Mouse (Mus musculus): Measurements from ENCODE around the gene Gm11077. TPM values are rescaled to one million over a fixed set of nuclear protein-coding genes. Genes with fewer than 3 reads are reported as not detected.

Gene Gm11077
- polyA plus RNA-seq, 1 experiment from 2014 or later = not detected

DNA sequence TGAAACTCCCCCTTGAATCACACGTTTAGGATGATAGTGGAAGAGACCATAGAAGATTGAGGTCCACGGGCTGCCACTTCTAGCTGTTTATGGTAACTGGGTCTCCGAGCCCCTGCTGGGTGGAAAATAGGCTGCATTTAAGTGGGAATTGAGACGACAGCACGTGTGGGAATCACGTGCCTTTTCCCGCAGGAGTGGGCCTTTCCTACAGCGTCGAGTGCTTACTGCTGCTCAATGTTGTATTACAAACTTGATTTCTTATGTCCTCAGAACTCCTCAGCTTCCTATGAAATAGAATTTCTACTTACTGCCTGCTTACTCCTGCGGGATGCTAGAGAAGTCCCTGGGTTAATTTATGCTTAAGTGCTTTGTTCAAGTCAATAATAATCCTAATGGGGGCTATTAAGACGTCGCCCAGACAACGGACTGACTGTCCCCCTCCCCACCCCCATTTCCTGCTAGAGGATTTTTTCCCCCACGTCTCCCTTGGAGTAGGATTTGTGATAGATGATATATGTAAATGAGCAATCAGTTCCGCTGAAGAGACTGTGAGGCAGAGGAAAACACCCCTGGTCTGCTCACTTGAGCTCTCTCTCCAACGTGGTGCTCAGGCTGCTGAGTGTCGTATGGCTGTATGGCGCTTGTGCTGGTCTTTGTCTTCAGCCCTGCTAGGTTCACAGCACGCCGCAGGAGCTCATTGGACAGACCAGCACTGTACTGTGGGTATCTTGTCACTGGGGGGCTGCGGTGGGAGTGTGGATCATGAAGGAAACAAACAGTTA lies 40.0 kb downstream of the Gm11077 start:
- Histone ChIP-seq H3K4me3 (ENCODE audit: low read depth, low read length) (no peak overlapping the region), H3K9ac (ENCODE audit: low read depth, low read length) (no peak overlapping the region), H3K27ac (ENCODE audit: low read length) (no peak overlapping the region), H3K27me3 (ENCODE audit: control insufficient read depth, insufficient read depth, low read depth, low read length) (no peaks in the 10 kb centered on the region), H3K4me2 (ENCODE audit: low read depth, low read length) (no peak overlapping the region), H3K36me3 (ENCODE audit: control insufficient read depth, insufficient read depth) (no peaks in the 10 kb centered on the region), H3K9me3 (replicated peaks; ENCODE audit: control insufficient read depth, low read length) (no peaks in the 10 kb centered on the region), H3K4me1 (ENCODE audit: control insufficient read depth, low read depth, low read length) (no peaks in the 10 kb centered on the region)
- WGBS (ENCODE audit: insufficient replicate concordance) = 66% methylated on average over 21 of the region's 21 CpGs
- no peak for ATAC-seq (ENCODE audit: low read depth)

GRCm38 (mm10) chr6:140776274-140776673 lies 47.2 kb downstream of the Gm11077 start:
- H3K27ac ChIP-seq (ENCODE audit: low read length) = no peak overlapping the region
- no peaks in the 10 kb centered on the region for H3K36me3 ChIP-seq (ENCODE audit: control insufficient read depth, insufficient read depth)
- no peaks in the 10 kb centered on the region for H3K27me3 ChIP-seq (ENCODE audit: control insufficient read depth, insufficient read depth, low read depth, low read length)
- H3K9me3 ChIP-seq (replicated peaks; ENCODE audit: control insufficient read depth, low read length) = no peaks in the 10 kb centered on the region
- no peak overlapping the region for H3K4me3 ChIP-seq (ENCODE audit: low read depth, low read length)
- H3K4me2 ChIP-seq (ENCODE audit: low read depth, low read length) = no peak overlapping the region
- no peak for ATAC-seq (ENCODE audit: low read depth)
- WGBS (ENCODE audit: insufficient replicate concordance) = 64% methylated on average over 8 of the region's 8 CpGs
- H3K4me1 ChIP-seq (ENCODE audit: control insufficient read depth, low read depth, low read length) = no peaks in the 10 kb centered on the region
- H3K9ac ChIP-seq (ENCODE audit: low read depth, low read length) = no peak overlapping the region

- ATAC-seq (ENCODE audit: low read depth) = no peak
- Histone ChIP-seq H3K4me1 (ENCODE audit: control insufficient read depth, low read depth, low read length) (no peaks in the 10 kb centered on the region), H3K9me3 (replicated peaks; ENCODE audit: control insufficient read depth, low read length) (no peaks in the 10 kb centered on the region), H3K4me2 (ENCODE audit: low read depth, low read length) (no peak overlapping the region), H3K27ac (ENCODE audit: low read length) (no peak overlapping the region), H3K9ac (ENCODE audit: low read depth, low read length) (no peak overlapping the region), H3K4me3 (ENCODE audit: low read depth, low read length) (no peak overlapping the region), H3K27me3 (ENCODE audit: control insufficient read depth, insufficient read depth, low read depth, low read length) (no peaks in the 10 kb centered on the region), H3K36me3 (ENCODE audit: control insufficient read depth, insufficient read depth) (no peaks in the 10 kb centered on the region)
- WGBS (ENCODE audit: insufficient replicate concordance) = 78% methylated on average over 6 of the region's 6 CpGs
Observed at GRCm38 (mm10) chr6:140782524-140782923, 53.4 kb downstream of the Gm11077 start.

DNA sequence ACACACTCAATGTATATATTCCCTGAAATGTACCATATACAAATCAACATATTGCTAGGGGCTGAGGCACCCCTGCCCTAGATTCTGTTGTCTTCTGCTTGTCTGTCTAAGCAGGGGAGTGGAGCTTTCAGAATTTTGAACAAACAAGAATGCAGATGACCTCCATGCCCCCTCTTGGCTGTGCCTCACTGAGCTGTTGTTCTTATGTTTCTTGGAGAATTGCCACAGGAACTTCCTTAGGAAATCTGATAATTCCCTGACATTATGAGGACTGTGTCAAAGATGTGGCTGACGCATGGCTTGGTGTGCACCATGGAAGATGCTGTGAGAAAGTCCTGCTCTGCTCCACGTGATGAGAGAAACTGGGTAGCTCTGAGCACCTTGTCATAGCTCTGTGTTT lies 57.0 kb downstream of the Gm11077 start:
- no peak overlapping the region for H3K9ac ChIP-seq (ENCODE audit: low read depth, low read length)
- no peak overlapping the region for H3K4me3 ChIP-seq (ENCODE audit: low read depth, low read length)
- ATAC-seq (ENCODE audit: low read depth) = no peak
- no peaks in the 10 kb centered on the region for H3K9me3 ChIP-seq (replicated peaks; ENCODE audit: control insufficient read depth, low read length)
- H3K4me1 ChIP-seq (ENCODE audit: control insufficient read depth, low read depth, low read length) = no peaks in the 10 kb centered on the region
- H3K36me3 ChIP-seq (ENCODE audit: control insufficient read depth, insufficient read depth) = no peaks in the 10 kb centered on the region
- WGBS (ENCODE audit: insufficient replicate concordance) = 56% methylated on average over 2 of the region's 2 CpGs
- no peak overlapping the region for H3K27ac ChIP-seq (ENCODE audit: low read length)
- H3K4me2 ChIP-seq (ENCODE audit: low read depth, low read length) = no peak overlapping the region
- H3K27me3 ChIP-seq (ENCODE audit: control insufficient read depth, insufficient read depth, low read depth, low read length) = no peaks in the 10 kb centered on the region

GRCm38 (mm10) chr6:140789850-140790249 lies 60.8 kb downstream of the Gm11077 start:
- Histone ChIP-seq H3K27ac (ENCODE audit: low read length) (no peak overlapping the region), H3K27me3 (ENCODE audit: control insufficient read depth, insufficient read depth, low read depth, low read length) (no peaks in the 10 kb centered on the region), H3K4me1 (ENCODE audit: control insufficient read depth, low read depth, low read length) (no peaks in the 10 kb centered on the region), H3K36me3 (ENCODE audit: control insufficient read depth, insufficient read depth) (no peaks in the 10 kb centered on the region), H3K9ac (ENCODE audit: low read depth, low read length) (no peak overlapping the region), H3K4me3 (ENCODE audit: low read depth, low read length) (no peak overlapping the region), H3K9me3 (replicated peaks; ENCODE audit: control insufficient read depth, low read length) (no peaks in the 10 kb centered on the region), H3K4me2 (ENCODE audit: low read depth, low read length) (no peak overlapping the region)
- 28% methylated on average over 3 of the region's 3 CpGs for WGBS (ENCODE audit: insufficient replicate concordance)
- ATAC-seq (ENCODE audit: low read depth) = no peak

- ATAC-seq (ENCODE audit: low read depth) = no peak
Observed at GRCm38 (mm10) chr6:140793676-140794262, 64.7 kb downstream of the Gm11077 start.

GRCm38 (mm10) chr6:140798841-140799240 lies 69.8 kb downstream of the Gm11077 start:
- no peaks in the 10 kb centered on the region for H3K36me3 ChIP-seq (ENCODE audit: control insufficient read depth, insufficient read depth)
- WGBS (ENCODE audit: insufficient replicate concordance) = 56% methylated on average over 3 of the region's 3 CpGs

More at GRCm38 (mm10) chr6:140793676-140794262, 64.7 kb downstream of the Gm11077 start:
- Histone ChIP-seq H3K4me3 (ENCODE audit: low read depth, low read length) (no peak overlapping the region), H3K27ac (ENCODE audit: low read length) (no peak overlapping the region), H3K4me1 (ENCODE audit: control insufficient read depth, low read depth, low read length) (no peaks in the 10 kb centered on the region), H3K4me2 (ENCODE audit: low read depth, low read length) (no peak overlapping the region), H3K9me3 (replicated peaks; ENCODE audit: control insufficient read depth, low read length) (no peaks in the 10 kb centered on the region), H3K36me3 (ENCODE audit: control insufficient read depth, insufficient read depth) (no peaks in the 10 kb centered on the region), H3K9ac (ENCODE audit: low read depth, low read length) (no peak overlapping the region), H3K27me3 (ENCODE audit: control insufficient read depth, insufficient read depth, low read depth, low read length) (no peaks in the 10 kb centered on the region)
- 74% methylated on average over 6 of the region's 6 CpGs for WGBS (ENCODE audit: insufficient replicate concordance)

GRCm38 (mm10) chr6:140799435-140800040 lies 70.5 kb downstream of the Gm11077 start:
- Histone ChIP-seq H3K27ac (ENCODE audit: low read length) (no peak overlapping the region), H3K4me3 (ENCODE audit: low read depth, low read length) (no peak overlapping the region), H3K9ac (ENCODE audit: low read depth, low read length) (no peak overlapping the region), H3K36me3 (ENCODE audit: control insufficient read depth, insufficient read depth) (no peaks in the 10 kb centered on the region), H3K27me3 (ENCODE audit: control insufficient read depth, insufficient read depth, low read depth, low read length) (no peaks in the 10 kb centered on the region), H3K4me2 (ENCODE audit: low read depth, low read length) (no peak overlapping the region), H3K4me1 (ENCODE audit: control insufficient read depth, low read depth, low read length) (no peaks in the 10 kb centered on the region), H3K9me3 (replicated peaks; ENCODE audit: control insufficient read depth, low read length) (no peaks in the 10 kb centered on the region)
- no peak for ATAC-seq (ENCODE audit: low read depth)
- 62% methylated on average over 16 of the region's 16 CpGs for WGBS (ENCODE audit: insufficient replicate concordance)

More at GRCm38 (mm10) chr6:140798841-140799240, 69.8 kb downstream of the Gm11077 start:
- ATAC-seq (ENCODE audit: low read depth) = no peak
- Histone ChIP-seq H3K4me2 (ENCODE audit: low read depth, low read length) (no peak overlapping the region), H3K4me1 (ENCODE audit: control insufficient read depth, low read depth, low read length) (no peaks in the 10 kb centered on the region), H3K27me3 (ENCODE audit: control insufficient read depth, insufficient read depth, low read depth, low read length) (no peaks in the 10 kb centered on the region), H3K27ac (ENCODE audit: low read length) (no peak overlapping the region), H3K4me3 (ENCODE audit: low read depth, low read length) (no peak overlapping the region), H3K9me3 (replicated peaks; ENCODE audit: control insufficient read depth, low read length) (no peaks in the 10 kb centered on the region), H3K9ac (ENCODE audit: low read depth, low read length) (no peak overlapping the region)

DNA sequence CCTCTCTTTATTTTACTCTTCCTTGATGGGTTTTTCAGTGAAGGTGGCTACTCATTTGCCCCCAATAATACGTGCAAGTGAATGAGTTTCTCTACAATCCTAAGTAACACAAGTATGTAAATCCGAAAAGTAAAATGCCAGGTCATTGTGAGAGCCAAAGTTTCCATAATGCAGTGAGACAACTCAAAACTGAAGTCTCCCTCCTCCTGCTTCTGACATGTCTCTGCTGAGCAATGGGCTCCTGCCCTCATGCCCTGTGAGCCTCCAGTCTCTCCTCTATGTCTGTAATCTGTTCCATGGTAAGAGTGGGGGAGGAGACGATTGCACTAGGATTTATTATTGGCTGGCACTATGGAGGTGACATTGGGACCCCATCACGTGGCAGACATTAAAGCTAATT lies 71.5 kb downstream of the Gm11077 start:
- no peaks in the 10 kb centered on the region for H3K4me1 ChIP-seq (ENCODE audit: control insufficient read depth, low read depth, low read length)
- H3K9me3 ChIP-seq (replicated peaks; ENCODE audit: control insufficient read depth, low read length) = no peaks in the 10 kb centered on the region
- H3K4me2 ChIP-seq (ENCODE audit: low read depth, low read length) = no peak overlapping the region
- no peak overlapping the region for H3K27ac ChIP-seq (ENCODE audit: low read length)
- H3K4me3 ChIP-seq (ENCODE audit: low read depth, low read length) = no peak overlapping the region
- H3K36me3 ChIP-seq (ENCODE audit: control insufficient read depth, insufficient read depth) = no peaks in the 10 kb centered on the region
- H3K9ac ChIP-seq (ENCODE audit: low read depth, low read length) = no peak overlapping the region
- no peaks in the 10 kb centered on the region for H3K27me3 ChIP-seq (ENCODE audit: control insufficient read depth, insufficient read depth, low read depth, low read length)
- ATAC-seq (ENCODE audit: low read depth) = no peak
- WGBS (ENCODE audit: insufficient replicate concordance) = 54% methylated on average over 4 of the region's 4 CpGs

All from liver, embryonic 16.5 days (tissue).